Mouse (Mus musculus): ENCODE results near the gene Mylk. TPM values are rescaled to one million over a fixed set of nuclear protein-coding genes. Genes with fewer than 3 reads are reported as not detected.
A peak's percentile ranks its signal among the peaks of the same experiment; 100 is the strongest.

The Mylk gene
- polyA plus RNA-seq, 1 experiment from 2014 or later = 5.5 TPM

DNA sequence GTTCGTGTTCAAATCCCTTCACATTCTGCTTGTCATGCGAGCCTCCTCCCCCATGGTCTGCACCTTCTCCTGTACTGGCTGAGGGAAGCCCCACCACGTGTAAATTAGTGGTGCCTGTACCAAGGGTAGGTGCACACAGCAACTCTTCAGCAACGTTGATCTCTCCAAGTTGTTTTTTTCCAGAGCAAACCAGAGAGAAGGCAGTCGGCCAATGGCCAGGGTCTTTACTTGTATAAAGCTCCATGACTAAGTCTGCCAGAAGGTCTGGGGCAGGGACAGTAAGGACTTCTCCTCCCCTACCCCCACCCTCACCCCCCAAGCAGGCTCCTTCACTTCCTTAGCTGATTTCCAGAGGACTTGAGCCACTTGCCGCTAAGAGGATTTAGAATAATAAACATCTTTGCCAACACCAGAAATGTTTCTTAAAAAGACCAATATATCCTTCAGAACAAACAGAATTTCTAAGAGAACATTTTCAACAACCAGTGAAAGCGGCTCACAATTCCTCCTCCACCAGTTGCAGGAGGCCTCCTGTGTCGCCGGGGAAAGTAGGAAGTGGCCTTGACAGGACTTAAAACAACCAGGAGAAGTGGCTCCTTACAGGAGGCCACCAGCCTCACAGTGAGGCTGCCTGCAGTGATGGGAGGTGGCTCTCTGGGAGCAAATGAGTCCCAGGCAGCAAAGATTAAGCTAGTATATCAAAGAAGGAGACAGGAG lies 216.0 kb downstream of the Mylk start:
- no peak overlapping the region for H3K9ac ChIP-seq
- H3K4me1 ChIP-seq = peaks cover 8% of the 10 kb centered on the region
- H3K4me3 ChIP-seq (replicated peaks) = no peak overlapping the region
- no peak overlapping the region for H3K27ac ChIP-seq
- H3K36me3 ChIP-seq (replicated peaks) = no peaks in the 10 kb centered on the region
- no peak for ATAC-seq (ENCODE audit: low FRiP score)
- H3K27me3 ChIP-seq = peaks cover 11% of the 10 kb centered on the region; the same call in 1 of the 2 replicates
- 65% methylated on average over 9 of the region's 9 CpGs for WGBS
- H3K4me2 ChIP-seq = no peak overlapping the region
- no peaks in the 10 kb centered on the region for H3K9me3 ChIP-seq

DNA sequence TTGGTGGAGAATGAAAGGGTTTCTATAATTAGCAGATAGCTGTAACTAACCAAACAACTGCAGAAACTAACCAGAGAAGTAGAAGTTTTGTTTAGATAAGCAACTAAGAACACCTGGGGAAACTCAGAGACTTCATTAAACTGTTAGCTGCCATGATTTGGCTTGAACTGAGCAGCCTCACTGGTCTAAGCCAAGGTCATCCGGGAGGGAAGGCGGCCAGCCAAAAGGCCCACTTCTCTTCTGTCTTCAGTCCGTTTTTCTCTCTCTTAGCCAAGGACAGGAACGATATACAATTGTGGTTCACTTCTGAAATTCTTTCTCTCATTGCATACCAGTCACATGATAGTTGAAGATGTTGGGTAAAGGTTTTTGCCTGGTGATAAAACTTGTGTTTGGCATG lies 217.3 kb downstream of the Mylk start:
- H3K9ac ChIP-seq = no peak overlapping the region
- H3K4me2 ChIP-seq = no peak overlapping the region
- ATAC-seq (ENCODE audit: low FRiP score) = no peak
- no peak overlapping the region for H3K4me3 ChIP-seq (replicated peaks)
- H3K27me3 ChIP-seq = peaks cover 2% of the 10 kb centered on the region; the same call in 1 of the 2 replicates
- no peaks in the 10 kb centered on the region for H3K9me3 ChIP-seq
- H3K4me1 ChIP-seq = peaks cover 12% of the 10 kb centered on the region
- WGBS = 89% methylated on average over 4 of the region's 4 CpGs
- H3K27ac ChIP-seq = no peak overlapping the region
- no peaks in the 10 kb centered on the region for H3K36me3 ChIP-seq (replicated peaks)

DNA sequence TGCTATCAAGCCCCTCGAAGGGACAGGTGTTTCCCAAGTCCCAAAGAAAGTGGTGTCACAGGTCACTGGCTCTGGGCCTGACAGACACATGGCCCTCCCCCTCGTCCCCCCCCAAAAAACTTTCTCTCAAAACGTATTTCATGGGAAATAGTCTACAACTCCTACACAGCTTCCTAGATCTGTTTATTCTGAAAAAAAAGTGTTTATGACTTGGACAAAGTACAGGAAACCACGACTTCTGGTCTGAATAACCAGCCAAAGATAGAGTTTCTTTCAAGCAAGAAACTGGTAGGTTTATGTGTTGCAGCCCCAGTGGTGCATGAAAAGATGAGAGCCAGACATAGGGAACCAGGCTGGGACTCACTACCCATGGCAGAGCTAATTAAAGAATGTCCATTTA lies 218.0 kb downstream of the Mylk start:
- Histone ChIP-seq H3K4me3 (replicated peaks) (no peak overlapping the region), H3K4me1 (peaks cover 13% of the 10 kb centered on the region; the same call in 1 of the 2 replicates), H3K27ac (no peak overlapping the region), H3K36me3 (replicated peaks) (no peaks in the 10 kb centered on the region), H3K9me3 (no peaks in the 10 kb centered on the region), H3K9ac (no peak overlapping the region), H3K4me2 (no peak overlapping the region), H3K27me3 (no peaks in the 10 kb centered on the region)
- ATAC-seq (ENCODE audit: low FRiP score) = no peak
- WGBS = 77% methylated on average over 4 of the region's 4 CpGs

DNA sequence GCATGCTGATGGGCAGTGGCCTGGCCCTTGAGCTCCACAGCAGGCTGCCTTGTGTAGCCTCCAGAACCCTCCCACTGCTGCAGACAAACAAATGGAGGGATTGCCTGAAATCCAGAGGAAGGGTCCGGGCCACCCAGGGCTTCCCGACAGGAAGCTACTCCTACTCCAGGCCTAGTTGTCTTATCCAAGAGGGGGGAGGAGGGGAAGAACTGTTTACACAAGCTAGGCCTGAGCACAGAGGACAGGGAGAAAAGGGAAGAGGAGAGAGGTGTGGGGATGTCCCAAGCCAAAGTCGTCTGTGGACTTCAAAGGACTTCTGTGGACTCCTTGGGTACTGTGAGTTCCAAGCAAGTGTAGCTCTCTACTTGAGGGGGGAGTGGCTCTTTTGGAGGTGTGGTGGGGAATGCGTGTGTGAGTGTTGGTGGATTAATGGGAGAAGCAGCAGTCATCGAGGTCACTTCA lies 221.6 kb downstream of the Mylk start:
- ATAC-seq (ENCODE audit: low FRiP score) = no peak; the same call in 1 of the 2 replicates
- Histone ChIP-seq H3K9me3 (no peaks in the 10 kb centered on the region), H3K4me1 (peaks cover 4% of the 10 kb centered on the region; the same call in 1 of the 2 replicates), H3K4me3 (replicated peaks) (no peak overlapping the region), H3K9ac (no peak overlapping the region), H3K4me2 (no peak overlapping the region), H3K27me3 (no peaks in the 10 kb centered on the region), H3K27ac (no peak overlapping the region), H3K36me3 (replicated peaks) (no peaks in the 10 kb centered on the region)
- 70% methylated on average over 5 of the region's 5 CpGs for WGBS

DNA sequence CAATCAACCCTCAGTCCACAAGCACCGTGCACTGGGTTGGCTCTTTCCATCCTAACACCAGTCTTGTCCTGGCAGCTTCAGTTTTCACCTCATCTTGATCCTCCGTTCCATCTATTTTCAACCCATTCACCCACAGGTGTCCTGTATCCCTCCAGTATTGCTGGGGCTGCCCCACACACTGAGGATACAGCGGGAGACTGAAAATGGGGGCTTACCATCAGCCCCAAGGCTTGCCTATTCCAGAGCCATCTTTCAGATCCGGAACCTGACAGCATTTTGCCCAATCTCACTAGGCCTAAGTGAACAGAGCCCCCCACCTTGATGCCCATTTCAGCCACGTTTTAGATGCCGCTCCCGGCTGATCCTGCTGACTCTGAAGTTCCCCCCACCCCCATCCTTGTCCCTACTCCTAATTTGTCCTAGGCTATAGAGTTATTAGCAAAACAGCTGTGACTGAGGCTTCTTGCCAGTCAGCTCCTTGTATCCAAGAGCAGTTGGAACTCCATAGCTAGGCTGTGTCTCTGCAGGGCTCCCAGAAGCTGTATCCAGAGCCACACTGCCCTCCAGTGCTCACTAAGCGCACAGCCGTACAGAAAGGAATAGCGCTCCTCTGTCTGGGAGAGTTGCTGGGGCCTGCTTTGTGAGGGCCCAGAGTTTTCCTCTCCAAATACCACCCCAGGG lies 222.2 kb downstream of the Mylk start:
- no peaks in the 10 kb centered on the region for H3K27me3 ChIP-seq
- H3K4me1 ChIP-seq = peaks cover 4% of the 10 kb centered on the region; the same call in 1 of the 2 replicates
- no peaks in the 10 kb centered on the region for H3K36me3 ChIP-seq (replicated peaks)
- WGBS = 60% methylated on average over 10 of the region's 10 CpGs
- H3K27ac ChIP-seq = no peak overlapping the region
- no peak overlapping the region for H3K4me2 ChIP-seq
- no peak overlapping the region for H3K4me3 ChIP-seq (replicated peaks)
- H3K9me3 ChIP-seq = no peaks in the 10 kb centered on the region
- H3K9ac ChIP-seq = no peak overlapping the region
- peak; percentile 89 for ATAC-seq (ENCODE audit: low FRiP score)

DNA sequence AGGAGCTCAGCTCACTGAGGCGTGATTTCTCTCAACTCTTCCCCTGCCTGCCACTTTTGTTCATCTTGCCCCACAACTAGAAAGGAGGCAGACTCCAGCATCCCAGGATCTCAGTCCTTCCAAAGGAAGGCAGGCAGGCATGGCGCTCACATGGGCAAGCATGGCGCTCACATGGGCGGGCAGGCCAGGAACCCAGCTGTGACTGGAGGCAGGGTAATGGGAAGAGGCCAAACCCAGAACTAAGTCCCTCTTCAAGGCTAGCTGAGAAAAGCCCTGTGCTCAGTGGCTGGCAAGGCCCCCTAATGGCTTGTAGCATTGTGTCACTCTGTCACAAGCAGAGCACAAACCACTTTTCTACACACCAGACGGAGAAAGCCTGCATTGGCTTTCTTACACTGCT lies 223.2 kb downstream of the Mylk start:
- peaks cover 4% of the 10 kb centered on the region; the same call in 1 of the 2 replicates for H3K4me1 ChIP-seq
- H3K9ac ChIP-seq = no peak overlapping the region
- H3K9me3 ChIP-seq = no peaks in the 10 kb centered on the region
- no peak for ATAC-seq (ENCODE audit: low FRiP score)
- H3K36me3 ChIP-seq (replicated peaks) = no peaks in the 10 kb centered on the region
- no peaks in the 10 kb centered on the region for H3K27me3 ChIP-seq
- WGBS = 58% methylated on average over 5 of the region's 5 CpGs
- no peak overlapping the region for H3K4me2 ChIP-seq
- no peak overlapping the region for H3K4me3 ChIP-seq (replicated peaks)
- no peak overlapping the region for H3K27ac ChIP-seq

DNA sequence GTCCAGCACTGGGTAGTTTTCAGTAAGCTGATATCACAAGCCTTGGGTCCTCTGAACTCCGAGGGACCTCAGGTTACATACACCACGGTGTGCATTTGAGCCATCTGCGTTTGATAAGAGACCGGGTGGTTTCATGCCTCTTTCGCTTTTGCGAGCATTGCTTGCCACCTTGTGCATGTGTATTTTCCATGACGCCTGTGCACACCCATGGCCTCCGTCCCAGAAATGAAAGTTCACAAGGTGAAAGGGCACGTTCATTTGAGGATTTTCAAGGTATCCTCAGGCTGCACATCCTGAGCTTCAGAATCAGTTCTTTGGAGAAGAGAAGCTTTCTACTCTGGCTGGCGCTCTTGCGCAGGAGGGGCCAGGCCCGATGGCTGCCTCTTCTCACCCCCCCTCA lies 227.5 kb downstream of the Mylk start:
- Histone ChIP-seq H3K27me3 (no peaks in the 10 kb centered on the region), H3K36me3 (replicated peaks) (no peaks in the 10 kb centered on the region), H3K9me3 (no peaks in the 10 kb centered on the region), H3K27ac (no peak overlapping the region), H3K4me2 (no peak overlapping the region), H3K4me3 (replicated peaks) (no peak overlapping the region), H3K4me1 (no peaks in the 10 kb centered on the region), H3K9ac (no peak overlapping the region)
- WGBS = 91% methylated on average over 12 of the region's 12 CpGs
- ATAC-seq (ENCODE audit: low FRiP score) = no peak

DNA sequence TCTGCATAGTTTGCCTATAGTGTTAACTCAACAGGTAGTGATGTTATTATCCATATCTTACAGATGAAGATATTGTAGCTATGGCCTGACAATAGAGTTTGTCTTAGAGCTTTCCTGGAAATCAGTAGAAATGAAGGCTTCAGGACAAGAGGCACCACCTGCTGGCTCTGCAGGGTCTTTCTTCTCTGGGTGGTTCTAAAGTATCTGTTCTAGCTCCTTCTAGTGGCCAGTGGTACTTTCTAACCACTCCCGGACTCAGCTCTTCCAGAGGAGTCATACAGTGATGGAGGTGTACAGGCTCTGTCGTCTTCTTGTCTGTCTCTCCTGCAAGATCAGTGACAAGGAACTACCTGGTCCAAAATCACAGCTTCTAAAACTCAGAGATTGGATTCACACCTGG lies 230.5 kb downstream of the Mylk start:
- Histone ChIP-seq H3K36me3 (replicated peaks) (no peaks in the 10 kb centered on the region), H3K27me3 (no peaks in the 10 kb centered on the region), H3K4me1 (no peaks in the 10 kb centered on the region), H3K4me3 (replicated peaks) (no peak overlapping the region), H3K4me2 (no peak overlapping the region), H3K27ac (no peak overlapping the region), H3K9me3 (no peaks in the 10 kb centered on the region), H3K9ac (no peak overlapping the region)
- 58% methylated on average over 2 of the region's 2 CpGs for WGBS
- ATAC-seq (ENCODE audit: low FRiP score) = no peak

DNA sequence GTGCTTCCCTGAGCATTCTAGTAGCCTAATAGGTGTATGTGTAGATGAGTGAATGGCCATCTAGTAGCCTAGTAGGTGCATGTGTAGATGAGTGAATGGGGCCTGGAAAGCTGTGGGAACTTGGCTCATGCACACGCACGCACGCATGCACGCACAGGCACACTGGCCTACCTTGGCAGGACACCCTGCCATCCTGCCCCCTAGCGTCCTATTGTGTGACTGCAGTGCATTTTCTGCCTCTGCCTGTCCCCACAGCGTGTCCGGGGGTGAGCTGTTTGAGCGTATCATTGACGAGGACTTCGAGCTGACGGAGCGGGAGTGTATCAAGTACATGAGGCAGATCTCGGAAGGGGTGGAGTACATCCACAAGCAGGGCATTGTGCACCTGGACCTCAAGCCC lies 231.6 kb downstream of the Mylk start:
- ATAC-seq (ENCODE audit: low FRiP score) = no peak
- Histone ChIP-seq H3K36me3 (replicated peaks) (no peaks in the 10 kb centered on the region), H3K4me1 (no peaks in the 10 kb centered on the region), H3K9me3 (no peaks in the 10 kb centered on the region), H3K27ac (no peak overlapping the region), H3K4me2 (no peak overlapping the region), H3K27me3 (no peaks in the 10 kb centered on the region), H3K4me3 (replicated peaks) (no peak overlapping the region), H3K9ac (no peak overlapping the region)
- 80% methylated on average over 13 of the region's 13 CpGs for WGBS

DNA sequence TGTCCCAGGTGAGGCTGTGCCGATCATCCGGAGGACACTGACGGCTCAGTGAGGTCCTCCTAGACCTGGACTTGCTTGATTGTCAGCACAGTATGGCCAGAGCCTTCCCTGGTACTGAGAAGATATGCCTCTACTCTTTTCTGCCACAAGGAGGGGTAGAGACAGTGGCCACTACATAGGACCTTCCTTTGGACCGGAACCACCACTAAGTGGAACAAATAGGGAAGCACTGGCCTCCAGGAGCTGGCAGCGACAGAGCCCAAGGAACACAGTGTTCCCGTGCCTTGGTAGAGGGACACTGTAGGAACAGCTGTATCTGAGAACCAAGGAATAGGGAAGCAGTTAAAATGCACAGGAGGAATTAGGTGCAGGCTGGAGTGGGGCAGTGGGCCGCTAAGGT lies 233.0 kb downstream of the Mylk start:
- WGBS = 91% methylated on average over 7 of the region's 7 CpGs
- Histone ChIP-seq H3K4me2 (no peak overlapping the region), H3K27ac (no peak overlapping the region), H3K9ac (no peak overlapping the region), H3K4me3 (replicated peaks) (no peak overlapping the region), H3K27me3 (no peaks in the 10 kb centered on the region), H3K36me3 (replicated peaks) (no peaks in the 10 kb centered on the region), H3K9me3 (no peaks in the 10 kb centered on the region), H3K4me1 (no peaks in the 10 kb centered on the region)
- ATAC-seq (ENCODE audit: low FRiP score) = no peak

DNA sequence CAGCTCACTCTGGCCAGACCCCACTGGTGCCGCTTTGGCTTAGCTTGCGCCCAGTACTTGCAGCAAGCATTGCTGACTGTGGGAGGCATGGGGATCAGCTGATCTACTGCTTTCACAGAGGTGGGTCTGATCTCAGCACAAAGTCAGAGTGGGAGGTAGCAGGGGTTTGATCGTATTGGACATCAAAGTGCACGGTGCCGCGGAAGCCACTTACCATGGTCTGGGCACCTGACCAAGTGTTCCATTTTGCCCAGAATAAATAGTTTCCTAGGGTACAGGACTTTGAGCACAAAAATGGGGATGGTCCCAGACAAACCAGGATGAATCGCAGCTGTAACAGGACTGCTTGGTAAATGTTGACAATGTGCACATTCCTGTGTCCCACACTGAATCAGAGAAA lies 236.0 kb downstream of the Mylk start:
- no peaks in the 10 kb centered on the region for H3K27me3 ChIP-seq
- WGBS = 91% methylated on average over 7 of the region's 7 CpGs
- no peak for ATAC-seq (ENCODE audit: low FRiP score)
- H3K27ac ChIP-seq = no peak overlapping the region
- no peak overlapping the region for H3K4me2 ChIP-seq
- H3K36me3 ChIP-seq (replicated peaks) = no peaks in the 10 kb centered on the region
- peaks cover 3% of the 10 kb centered on the region; the same call in 1 of the 2 replicates for H3K4me1 ChIP-seq
- H3K9ac ChIP-seq = no peak overlapping the region
- H3K4me3 ChIP-seq (replicated peaks) = no peak overlapping the region
- H3K9me3 ChIP-seq = no peaks in the 10 kb centered on the region

DNA sequence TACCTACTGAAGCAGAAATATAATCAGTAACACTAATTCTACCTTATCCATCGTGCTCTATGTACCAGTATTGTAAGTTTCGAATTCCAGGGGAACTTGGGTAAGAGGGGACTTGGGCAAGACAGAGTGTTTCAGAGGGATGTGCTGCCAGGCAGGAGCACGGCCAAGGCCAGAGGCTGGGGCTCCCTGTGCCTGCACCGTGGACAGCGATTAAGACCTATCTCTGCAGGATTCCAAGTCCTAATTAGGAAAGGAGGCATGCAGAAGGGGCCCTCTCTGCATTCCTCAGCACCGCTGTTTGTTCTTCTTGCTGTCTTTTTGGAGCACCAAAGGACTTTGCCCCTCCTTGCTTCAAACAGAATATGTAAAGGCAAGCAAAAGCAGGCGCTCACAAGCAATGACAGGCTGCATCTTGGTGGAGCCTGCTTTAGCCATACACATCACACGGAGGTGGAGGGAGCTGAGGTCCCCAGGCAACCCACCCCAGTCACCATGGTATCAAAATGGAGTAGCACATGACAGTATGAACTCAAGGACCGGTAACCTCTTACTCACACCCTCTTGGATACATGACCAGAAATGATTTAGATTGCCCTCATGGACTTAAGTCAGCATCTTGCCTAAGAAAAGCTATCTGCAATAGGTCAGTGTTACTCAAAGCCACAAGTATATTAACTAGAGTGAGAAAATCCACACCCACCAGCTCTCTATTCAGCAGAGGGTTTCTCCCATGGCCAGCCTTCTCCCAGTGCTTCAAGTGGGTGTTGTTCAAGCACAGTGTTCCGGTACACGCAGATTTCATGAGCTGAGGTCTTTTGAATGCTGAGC lies 239.4 kb downstream of the Mylk start:
- no peak for ATAC-seq (ENCODE audit: low FRiP score)
- Histone ChIP-seq H3K4me3 (replicated peaks) (no peak overlapping the region), H3K36me3 (replicated peaks) (no peaks in the 10 kb centered on the region), H3K4me2 (no peak overlapping the region), H3K27me3 (no peaks in the 10 kb centered on the region), H3K27ac (no peak overlapping the region), H3K9me3 (no peaks in the 10 kb centered on the region), H3K4me1 (peaks cover 3% of the 10 kb centered on the region; the same call in 1 of the 2 replicates), H3K9ac (no peak overlapping the region)
- 47% methylated on average over 11 of the region's 11 CpGs for WGBS

All from forebrain, embryonic 12.5 days (tissue).